Mouse (Mus musculus) heart, postnatal 14 days (tissue): Measurements from ENCODE around the gene Tmem151b. TPM values are rescaled to one million over a fixed set of nuclear protein-coding genes. Genes with fewer than 3 reads are reported as not detected.

Source experiments
- DNase-seq, 2 experiments: peaks; one replicate each; pipeline ENCODE4 v3.0.0; 2021 to 2022
- intact Hi-C: fragments of 180-260 bp; cut with DNase I; formaldehyde crosslinking; loops from one replicate; pipeline ENCODE4 v1.15.1; 2025
- total RNA-seq, 2 experiments: library from RNA; stranded (reverse); gene quantifications; 2 replicates each; pipeline ENCODE4 v1.2.3; 2021

Gene Tmem151b
- total RNA-seq, 2 experiments from 2014 or later = 0.07 to 0.49 TPM

DNA sequence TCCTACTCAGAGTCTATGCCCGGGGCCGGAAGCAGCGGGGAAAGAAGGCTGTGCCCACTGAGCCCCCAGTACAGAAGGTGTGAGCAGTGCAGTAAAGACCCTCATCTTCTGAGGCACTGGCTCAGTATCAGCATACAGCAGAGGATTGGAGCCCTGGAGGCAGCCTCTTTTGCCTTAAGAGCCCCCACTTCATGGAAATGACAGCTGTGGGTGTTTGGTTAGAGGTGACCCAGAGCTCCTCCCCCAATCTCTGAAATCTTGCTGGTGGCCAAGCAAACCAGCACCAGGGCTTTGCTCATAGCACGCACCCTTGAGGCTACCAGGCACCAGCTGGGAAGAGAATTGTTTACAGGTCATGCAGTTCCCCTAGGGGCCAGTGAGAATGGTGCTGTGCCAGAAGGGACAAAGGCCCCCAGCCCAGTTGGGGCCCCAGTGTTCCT is 17.7 kb upstream of the Tmem151b start:
- DNase-seq = no peak
- intact Hi-C loops = loop anchor here (10.0 kb wide), 1 partner anchor 818 kb away; the partner anchor contains the start of gene Zfp318

DNA sequence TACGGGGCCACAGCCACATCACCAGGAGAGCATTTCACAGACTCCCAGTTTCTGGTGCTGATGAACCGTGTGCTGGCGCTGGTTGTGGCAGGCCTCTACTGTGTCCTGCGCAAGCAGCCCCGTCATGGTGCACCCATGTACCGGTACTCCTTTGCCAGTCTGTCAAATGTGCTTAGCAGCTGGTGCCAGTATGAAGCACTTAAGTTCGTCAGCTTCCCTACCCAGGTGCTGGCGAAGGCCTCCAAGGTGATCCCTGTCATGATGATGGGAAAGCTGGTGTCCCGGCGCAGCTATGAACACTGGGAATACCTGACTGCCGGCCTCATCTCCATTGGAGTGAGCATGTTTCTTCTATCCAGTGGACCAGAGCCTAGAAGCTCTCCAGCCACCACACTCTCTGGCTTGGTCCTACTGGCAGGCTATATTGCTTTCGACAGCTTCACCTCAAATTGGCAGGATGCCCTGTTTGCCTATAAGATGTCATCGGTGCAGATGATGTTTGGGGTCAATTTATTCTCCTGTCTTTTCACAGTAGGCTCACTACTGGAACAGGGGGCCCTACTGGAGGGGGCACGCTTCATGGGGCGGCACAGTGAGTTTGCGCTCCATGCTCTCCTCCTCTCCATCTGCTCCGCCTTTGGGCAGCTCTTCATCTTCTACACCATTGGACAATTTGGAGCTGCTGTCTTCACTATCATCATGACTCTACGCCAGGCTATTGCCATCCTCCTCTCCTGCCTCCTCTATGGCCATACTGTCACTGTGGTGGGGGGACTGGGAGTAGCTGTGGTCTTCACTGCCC is 17.1 kb upstream of the Tmem151b start:
- intact Hi-C loops = loop anchor here (10.0 kb wide), 1 partner anchor 818 kb away; the partner anchor contains the start of gene Zfp318
- no peak for DNase-seq

DNA sequence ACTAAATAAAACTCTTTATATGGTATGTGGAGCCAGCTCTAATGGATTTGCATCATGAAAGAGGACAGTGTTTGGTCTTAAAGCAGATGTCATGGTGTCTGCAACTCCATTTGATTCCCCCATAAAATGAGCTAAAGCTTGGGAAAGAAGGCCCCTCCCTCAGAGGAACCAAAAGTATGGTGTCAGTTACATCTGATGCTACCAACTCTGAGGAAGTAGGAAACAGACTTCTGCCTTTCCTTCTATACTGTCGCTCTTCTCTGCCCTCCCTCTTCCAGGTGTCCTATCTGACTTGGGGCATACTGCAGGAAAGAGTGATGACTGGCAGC is 16.5 kb upstream of the Tmem151b start:
- no peak for DNase-seq
- intact Hi-C loops = loop anchor here (10.0 kb wide), 1 partner anchor 819 kb away; the partner anchor contains the start of gene Zfp318

DNA sequence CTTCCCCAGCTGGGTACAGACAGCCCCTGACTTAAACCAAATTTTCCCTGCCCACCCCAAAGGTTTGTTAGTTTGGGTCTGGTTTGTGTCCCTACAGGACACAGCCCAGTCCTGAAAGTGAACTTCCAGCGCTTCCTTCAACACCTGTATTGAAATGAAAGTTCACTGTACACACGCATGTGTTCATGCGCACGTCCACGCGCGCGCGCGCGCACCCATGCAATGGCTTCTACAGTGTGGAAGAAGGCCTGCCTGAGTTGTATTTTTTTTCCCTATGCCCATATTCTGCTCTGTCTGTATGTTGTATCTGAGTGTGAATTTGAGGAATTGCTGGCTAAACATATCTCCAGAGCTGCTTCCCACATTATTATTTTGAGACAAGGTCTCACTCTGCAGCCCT is 15.6 kb upstream of the Tmem151b start:
- intact Hi-C loops = loop anchor here (10.0 kb wide), 1 partner anchor 820 kb away; the partner anchor contains the start of gene Zfp318
- DNase-seq = no peak

DNA sequence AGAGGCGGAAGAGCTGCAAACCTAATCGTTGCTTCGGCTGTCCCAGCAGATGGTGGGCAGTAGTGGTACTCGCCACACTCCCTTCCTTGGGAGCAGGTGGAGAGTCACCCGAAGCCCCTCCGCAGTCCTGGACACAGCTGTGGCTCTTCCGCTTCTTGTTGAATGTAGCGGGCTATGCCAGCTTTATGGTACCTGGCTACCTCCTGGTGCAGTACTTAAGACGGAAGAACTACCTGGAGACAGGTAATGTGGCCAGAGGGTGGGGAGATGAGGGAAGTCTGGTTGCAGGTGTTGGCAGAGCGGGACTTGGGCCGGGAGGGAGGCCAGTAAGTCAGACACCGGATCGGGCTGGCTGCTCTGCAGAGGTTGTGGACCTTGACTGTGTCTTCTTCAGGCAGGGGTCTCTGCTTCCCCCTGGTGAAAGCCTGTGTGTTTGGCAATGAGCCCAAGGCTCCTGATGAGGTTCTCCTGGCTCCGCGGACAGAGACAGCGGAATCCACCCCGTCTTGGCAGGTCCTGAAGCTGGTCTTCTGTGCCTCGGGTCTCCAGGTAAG is 15.1 kb upstream of the Tmem151b start:
- no peak for DNase-seq
- intact Hi-C loops = loop anchor here (10.0 kb wide), 1 partner anchor 820 kb away; the partner anchor contains the start of gene Zfp318

DNA sequence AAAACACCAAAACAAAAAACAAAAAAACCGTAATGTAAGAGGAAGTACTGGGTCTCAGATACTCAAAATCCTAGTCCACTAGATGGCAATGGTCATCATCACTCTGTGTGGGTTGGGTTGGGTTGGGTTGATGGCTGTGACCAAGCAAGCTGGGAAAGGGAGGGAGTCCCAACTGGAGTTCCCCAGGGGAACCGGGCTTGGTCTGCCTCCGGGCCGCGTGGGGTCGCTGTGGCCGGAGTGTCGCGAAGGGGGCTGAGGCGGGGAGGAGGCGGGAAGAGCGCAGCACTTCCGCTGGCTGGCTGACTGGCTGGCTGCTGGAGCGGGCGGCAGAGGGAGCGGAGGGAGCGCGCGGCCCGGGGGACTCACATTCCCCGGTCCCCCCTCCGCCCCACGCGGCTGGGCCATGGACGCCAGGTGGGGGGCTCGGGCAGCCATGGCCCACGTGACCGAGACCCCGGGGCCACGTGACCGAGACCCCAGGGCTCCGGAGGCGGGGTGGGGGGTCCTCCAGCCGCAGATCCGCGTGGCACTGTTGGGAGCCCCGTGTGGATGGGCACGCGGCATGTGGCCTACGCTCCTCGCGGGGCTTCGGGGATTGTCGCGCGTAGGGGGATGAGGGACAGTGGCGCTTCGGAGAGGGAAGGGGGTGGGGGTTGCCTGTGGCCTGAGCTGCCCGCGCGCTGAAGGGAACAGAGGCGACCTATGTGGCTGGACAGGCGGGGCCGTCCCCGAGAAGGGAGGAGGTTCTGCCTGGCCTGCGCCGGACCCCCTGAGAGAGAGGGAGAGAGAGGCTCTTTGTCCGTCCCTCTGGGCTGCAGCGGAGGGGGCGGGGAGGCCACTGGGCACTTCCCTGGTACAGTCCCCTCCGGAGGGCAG is 14.4 kb upstream of the Tmem151b start, which contains the start of gene Slc35b2:
Gene Slc35b2 (plus strand): TSS at position 220 of the 876 bp plus-strand sequence.
- DNase-seq = peak; percentile 96 to 98
- intact Hi-C loops = loop anchor here (10.0 kb wide), 1 partner anchor 821 kb away; the partner anchor contains the start of gene Zfp318

DNA sequence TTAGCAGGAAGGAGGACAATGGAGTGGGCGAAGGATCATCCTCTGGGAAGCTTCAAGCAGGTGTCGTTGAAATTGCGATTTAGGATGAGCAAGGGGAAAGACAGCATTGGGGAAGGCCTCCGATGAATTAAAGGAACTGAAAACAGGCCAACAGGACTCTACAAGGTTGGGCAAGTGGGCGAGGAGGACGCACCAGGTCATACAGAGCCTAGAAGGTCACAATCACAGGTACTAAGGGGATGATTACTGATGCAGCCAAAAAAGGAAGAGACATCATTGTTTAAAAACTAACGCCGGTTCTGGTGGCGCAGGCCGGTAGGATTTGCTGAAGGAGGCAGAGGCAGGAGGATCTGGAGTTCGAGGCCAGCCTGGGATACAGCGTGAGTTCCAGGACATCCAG is 13.7 kb upstream of the Tmem151b start:
- intact Hi-C loops = loop anchor here (10.0 kb wide), 1 partner anchor 822 kb away; the partner anchor contains the start of gene Zfp318

DNA sequence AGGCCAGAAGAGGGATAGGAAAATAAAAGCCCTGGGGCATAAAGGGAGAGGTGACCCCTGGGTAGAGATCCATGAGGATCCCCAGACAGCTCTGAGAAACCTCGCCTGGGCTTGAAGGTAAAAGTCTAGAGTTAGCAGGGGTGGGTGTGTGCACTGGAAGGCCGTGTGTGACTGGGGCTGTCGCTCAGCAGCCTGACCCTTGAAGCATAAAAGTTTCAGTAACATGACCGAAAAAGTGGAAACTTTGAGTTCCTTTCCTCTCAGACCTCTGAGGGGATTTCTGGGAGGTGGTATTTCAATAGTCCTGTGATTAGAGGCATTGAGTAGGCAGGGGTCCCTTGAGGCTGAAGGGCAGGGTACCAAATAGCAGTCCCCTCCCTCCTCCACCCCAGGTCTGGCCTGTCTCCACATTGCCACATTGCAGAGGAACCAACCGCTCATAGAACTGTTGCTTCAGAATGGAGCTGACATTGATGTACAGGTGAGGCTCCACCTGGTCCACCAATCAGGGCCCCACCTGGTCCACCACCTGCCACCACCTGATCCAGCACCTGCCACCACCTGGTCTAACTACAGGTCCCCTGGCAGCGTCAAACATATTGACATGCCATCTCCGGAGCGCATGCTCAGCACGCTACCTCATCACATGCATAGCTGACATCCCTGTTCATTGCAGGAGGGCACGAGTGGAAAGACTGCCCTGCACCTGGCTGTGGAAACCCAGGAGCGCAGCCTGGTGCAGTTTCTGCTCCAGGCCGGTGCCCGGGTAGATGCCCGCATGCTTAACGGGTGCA is 10.5 kb upstream of the Tmem151b start:
- intact Hi-C loops = loop anchor here (10.0 kb wide), 1 partner anchor 825 kb away; the partner anchor contains the start of gene Zfp318
- DNase-seq = no peak

More for the DNA sequence above, 13.7 kb upstream of the Tmem151b start:
- no peak for DNase-seq

DNA sequence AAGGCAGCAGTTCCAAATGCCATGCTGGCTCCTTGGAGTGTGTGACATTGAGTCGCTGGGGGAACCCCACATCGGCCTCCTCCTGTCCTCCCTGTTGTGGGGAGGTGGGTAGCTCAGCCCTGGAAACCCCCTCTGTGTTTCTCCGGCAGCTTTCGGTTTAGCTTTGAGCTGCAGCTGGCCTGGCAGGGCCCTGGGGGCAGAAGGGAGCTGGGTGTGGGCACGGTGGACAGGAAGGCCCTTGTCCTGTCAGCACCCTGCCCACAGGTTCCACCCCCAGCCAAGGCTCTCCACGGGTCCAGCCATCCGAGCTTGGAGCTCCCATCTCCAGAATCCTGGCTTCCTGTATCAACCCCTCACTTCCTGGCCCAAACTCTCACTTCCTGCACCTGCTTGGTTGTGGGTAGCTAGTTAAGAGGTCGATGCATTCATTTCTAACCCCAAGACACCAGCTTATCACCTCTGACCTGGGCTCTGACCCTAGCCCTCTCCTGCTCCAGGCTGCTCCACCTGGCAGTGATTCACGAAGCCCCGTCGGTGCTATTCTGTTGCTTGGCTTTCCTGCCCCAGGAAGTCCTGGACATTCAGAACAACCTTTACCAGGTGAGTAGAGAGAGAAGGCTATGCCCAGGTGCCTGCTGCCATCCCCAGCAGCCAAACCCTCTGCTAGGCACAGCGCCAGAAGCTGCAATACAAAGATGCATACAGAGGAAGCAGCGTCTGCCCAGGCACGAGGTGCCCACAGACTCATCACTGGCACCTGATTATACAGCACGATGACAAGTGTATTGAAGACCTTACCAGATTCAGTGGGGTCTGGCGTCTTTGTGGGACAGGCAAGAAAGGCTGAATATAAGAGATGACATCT is 8.8 kb upstream of the Tmem151b start:
- intact Hi-C loops = no loop called here
- no peak for DNase-seq

DNA sequence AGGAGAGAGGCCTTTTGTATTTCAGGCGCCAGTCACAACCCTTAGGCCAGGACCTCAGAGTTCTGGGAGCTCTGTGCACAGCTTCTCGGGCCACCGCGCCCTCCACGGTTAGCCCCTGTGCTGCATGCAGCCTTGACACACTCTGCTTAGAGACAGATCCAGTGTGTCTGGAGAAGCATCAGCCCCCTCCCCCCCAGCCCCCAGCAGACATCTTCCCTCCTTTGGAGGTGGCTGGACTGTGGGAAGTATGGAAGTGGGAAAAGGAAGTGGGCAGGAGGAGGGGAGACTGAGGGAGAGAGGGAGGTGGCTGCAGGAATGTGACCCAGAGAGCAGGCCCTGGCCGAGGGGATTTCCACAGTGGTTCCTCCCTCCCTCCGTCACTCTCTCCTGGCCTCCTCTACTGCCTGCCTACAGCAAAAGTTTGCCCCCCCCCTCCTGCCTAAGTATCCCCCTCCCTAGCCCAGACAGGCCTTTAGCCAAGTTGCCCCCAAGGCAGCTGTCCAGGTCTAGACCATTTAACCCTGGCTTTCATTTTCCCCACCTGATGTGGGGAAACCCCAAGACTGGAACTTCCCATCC is 7.9 kb upstream of the Tmem151b start:
- DNase-seq = no peak
- intact Hi-C loops = no loop called here

DNA sequence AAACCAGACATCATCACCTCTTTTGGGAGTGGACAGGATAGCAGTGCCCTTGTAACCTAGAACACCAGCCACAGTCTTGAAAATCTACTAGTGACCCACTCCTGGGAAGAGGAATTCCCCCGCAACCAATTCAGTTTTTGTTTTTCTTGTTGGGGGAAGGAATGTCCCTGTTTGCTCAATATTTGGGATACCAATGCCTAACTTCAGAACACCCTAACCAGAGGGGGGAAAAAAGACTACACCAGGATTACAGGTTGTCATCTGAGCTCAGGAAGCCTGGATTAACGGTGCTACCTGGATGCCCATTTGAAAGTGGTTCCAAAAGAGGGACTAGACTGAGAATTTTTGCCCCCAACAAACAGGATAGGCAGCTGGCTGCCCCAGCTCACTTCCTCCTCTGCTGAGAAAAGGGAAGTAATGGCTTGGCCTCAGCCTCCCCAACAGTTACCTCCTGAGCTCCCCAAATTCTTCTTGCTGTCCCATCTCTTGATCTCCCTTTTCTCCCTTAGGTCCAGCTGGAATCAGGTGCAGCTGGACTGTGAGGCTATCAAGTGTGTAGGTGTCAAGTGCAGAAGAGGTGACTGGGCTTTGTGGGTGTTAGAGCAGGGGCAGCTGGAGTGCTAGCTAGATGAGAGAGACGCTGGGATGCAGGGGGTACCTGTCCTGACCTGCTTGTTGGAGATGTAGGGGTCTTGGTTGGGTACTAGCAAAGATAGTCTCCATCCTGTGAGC is 7.2 kb upstream of the Tmem151b start:
- DNase-seq = no peak
- intact Hi-C loops = no loop called here

DNA sequence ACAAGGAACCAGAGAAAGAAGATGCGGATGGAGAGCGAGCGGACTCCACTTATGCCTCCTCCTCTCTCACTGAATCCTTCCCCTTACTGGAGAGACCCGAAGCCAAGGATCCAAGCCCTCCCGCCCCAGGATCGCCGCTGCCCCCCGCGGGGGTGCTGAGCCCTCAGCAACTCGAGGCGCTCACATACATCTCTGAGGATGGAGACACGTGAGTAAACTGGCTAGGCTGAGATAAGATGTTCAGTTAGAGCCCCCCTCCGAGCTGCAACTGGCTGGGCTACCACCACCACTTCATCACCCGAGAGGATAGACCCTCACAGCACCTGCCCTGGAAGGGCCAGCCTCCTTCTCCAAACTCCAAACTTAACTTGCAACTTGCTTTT is 6.6 kb upstream of the Tmem151b start:
- no peak for DNase-seq
- intact Hi-C loops = no loop called here

DNA sequence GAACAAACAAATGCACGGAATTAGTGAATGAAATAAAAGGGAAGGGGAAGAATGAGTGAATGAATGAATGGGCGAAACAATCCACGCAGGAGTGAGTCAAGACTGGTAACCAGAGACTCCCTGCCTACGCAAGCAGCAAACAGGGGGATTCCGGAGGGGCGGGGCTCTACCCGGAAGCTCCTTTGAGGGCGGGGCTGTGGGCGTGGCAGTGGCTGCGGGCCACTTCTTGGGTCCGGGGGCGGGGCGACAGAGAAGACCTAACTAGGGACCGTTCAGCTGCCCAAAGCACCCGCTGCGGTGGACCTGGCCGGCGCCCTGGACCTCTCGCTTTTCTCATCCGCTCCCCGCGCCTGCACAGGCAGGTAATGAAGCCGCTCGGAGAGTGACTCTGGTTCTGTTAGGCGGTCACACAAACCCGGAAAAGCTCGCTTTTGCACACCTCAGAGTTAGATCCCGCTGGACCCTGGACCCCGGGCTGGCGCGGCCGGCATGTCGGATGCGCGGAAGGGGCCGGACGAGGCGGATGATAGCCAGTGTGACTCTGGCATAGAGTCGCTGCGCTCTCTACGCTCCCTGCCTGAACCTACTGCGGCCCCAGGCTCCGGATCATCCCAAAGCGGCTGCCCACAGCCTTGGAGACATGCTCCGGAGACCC is 6.1 kb upstream of the Tmem151b start, which contains the start of gene Nfkbie:
Gene Nfkbie (plus strand): TSS at position 252 of the 655 bp plus-strand sequence.
- intact Hi-C loops = no loop called here
- DNase-seq = peak; percentile 93 to 97

DNA sequence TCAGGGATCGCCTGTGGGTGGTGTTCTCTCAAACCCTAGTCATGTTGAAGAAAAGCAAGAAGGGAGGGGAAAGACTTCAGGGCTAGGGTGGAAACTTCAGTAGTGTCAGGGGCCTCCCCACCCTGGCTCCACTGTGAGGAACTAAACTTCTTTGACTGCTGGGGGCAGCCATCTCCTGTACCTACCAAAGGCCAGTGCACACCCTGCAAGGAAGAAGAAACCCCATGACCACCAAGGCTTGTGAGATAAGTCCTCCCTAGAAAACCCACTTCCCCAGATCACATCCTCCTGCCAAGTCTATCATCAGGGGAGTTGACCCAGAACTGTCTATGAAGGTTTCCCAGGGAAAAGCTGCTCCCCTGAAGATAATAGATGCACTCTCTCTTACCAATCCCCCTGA is 4.9 kb upstream of the Tmem151b start:
- intact Hi-C loops = no loop called here
- no peak for DNase-seq

DNA sequence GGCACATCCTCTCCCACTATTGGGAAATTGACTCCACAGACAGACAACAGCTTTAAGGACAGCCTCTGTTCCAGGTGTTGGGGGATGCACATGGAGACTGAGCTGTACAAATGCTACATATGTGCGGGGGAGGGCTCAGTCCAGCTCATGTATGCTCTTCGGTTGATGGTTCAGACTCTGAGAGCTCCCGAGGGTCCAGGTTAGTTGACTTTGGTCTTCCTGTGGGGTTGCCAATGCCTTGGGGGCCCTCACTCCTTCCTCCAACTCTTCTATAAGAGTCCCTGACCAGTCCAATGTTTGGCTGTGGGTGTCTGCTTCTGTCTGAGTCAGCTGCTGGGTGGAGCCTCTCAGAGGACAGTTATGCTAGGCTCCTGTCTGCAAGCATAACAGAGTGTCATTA is 3.6 kb upstream of the Tmem151b start:
- DNase-seq = no peak
- intact Hi-C loops = no loop called here

DNA sequence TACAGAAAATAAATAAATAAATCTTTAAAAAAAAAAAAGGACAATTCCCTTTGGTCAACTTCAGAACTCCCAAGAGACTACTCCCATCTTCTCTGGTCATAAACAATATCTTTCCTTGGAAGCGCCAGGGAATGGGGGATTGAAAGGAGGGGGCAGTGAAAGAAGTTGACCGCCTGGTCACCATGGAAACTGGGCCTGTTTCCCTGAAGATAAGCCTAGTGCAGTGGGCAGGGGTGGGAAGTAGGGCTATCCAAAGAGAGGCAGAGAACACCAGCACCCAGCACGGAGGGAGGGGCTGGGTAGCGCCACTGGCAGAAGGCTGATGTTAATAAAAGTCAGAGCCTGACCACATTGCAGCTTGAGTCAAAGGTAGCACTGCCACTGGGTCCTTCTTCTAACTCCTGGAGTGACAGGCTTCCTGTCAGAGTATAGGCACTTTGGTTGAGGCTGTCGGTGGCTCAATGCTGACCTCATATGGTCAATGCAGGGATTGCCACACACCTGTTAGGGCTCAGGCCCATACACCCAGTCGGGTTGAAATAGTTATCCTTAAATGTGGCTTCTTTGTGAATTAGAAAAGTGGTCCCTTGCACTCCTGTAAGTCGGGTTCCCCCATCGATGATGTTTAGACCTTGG is 2.5 kb upstream of the Tmem151b start:
- peak; percentile 78 to 84 for DNase-seq
- intact Hi-C loops = loop anchor here (1.0 kb wide), 2 partner anchors 36 to 74 kb away; no protein-coding TSS in a partner anchor
